Mouse (Mus musculus) midbrain, embryonic 16.5 days (tissue): ENCODE measurements around the gene Srd5a3. TPM values are rescaled to one million over a fixed set of nuclear protein-coding genes. Genes with fewer than 3 reads are reported as not detected.

Experiments
- ATAC-seq: fragments of 200-750 bp; cut with Nextera tagmentation; 2 replicates; pipeline ENCODE4 v1.8.0; 2017; ENCODE audit warnings: moderate TSS enrichment
- H3K27ac ChIP-seq: fragments of 300-500 bp; sonication (generic); 2 replicates; pipeline ENCODE4 v1.5.1; 2014; ENCODE audit warnings: mild to moderate bottlenecking, low read length, mixed read lengths
- H3K27me3 ChIP-seq: fragments of 300-500 bp; sonication (generic); 2 replicates; pipeline ENCODE4 v1.6.1; 2014; ENCODE audit warnings: low read depth, low read length, mixed read lengths; ENCODE audit not compliant: control insufficient read depth, insufficient read depth
- H3K36me3 ChIP-seq: fragments of 300-500 bp; sonication (generic); 2 replicates; pipeline ENCODE4 v1.6.1; 2014; ENCODE audit warnings: mild to moderate bottlenecking, low read length, moderate library complexity, mixed read lengths; ENCODE audit not compliant: control insufficient read depth, insufficient read depth
- H3K4me1 ChIP-seq: fragments of 300-500 bp; sonication (generic); 2 replicates; pipeline ENCODE4 v1.6.1; 2014; ENCODE audit warnings: mild to moderate bottlenecking, low read length, mixed read lengths; ENCODE audit not compliant: control insufficient read depth, insufficient read depth
- H3K4me2 ChIP-seq: fragments of 300-500 bp; sonication (generic); 2 replicates; pipeline ENCODE4 v1.6.1; 2014; ENCODE audit warnings: mild to moderate bottlenecking, low read length, mixed read lengths
- H3K4me3 ChIP-seq: fragments of 300-500 bp; sonication (generic); 2 replicates; pipeline ENCODE4 v1.5.1; 2014; ENCODE audit warnings: low read depth, mild to moderate bottlenecking, low read length, moderate library complexity, mixed read lengths
- H3K9ac ChIP-seq: fragments of 300-500 bp; sonication (generic); 2 replicates; pipeline ENCODE4 v1.6.1; 2014; ENCODE audit warnings: low read depth, low read length, mixed read lengths
- H3K9me3 ChIP-seq: fragments of 300-500 bp; sonication (generic); replicated peaks from 2 replicates; pipeline ENCODE4 v1.6.1; 2014; ENCODE audit warnings: mild to moderate bottlenecking, low read length, mixed read lengths; ENCODE audit not compliant: control insufficient read depth, poor library complexity, severe bottlenecking
- WGBS: fragments of 180-500 bp; shearing (Covaris S2); extraction: QIAGEN DNeasy Blood & Tissue Kit; methylation state at CpG from one replicate; pipeline ENCODE4 v1.1.7; 2014; 5-methylcytosine and 5-hydroxymethylcytosine counted together
- polyA plus RNA-seq: library from polyadenylated mRNA; unstranded; fragments of >200 nt; fragmentation: Nextera tagmentation; extraction: Ambion mirVana; gene quantifications from 2 replicates; pipeline ENCODE4 v1.2.1, GENCODE M21; 2015

Srd5a3 gene
- polyA plus RNA-seq, 1 experiment from 2014 or later: 17.3 TPM

- Histone ChIP-seq H3K9ac (no peak overlapping the region), H3K4me1 (peaks cover 5% of the 10 kb centered on the region; the same call in 1 of the 2 replicates), H3K4me2 (no peak overlapping the region), H3K27me3 (no peaks in the 10 kb centered on the region), H3K27ac (no peak overlapping the region), H3K36me3 (no peaks in the 10 kb centered on the region), H3K9me3 (no peaks in the 10 kb centered on the region), H3K4me3 (no peak overlapping the region)
- WGBS: 91% methylated on average over 6 of the region's 6 CpGs
- no peak for ATAC-seq
Measured at GRCm38 (mm10) chr5:76194377-76194945, 54.4 kb downstream of the Srd5a3 start.

DNA sequence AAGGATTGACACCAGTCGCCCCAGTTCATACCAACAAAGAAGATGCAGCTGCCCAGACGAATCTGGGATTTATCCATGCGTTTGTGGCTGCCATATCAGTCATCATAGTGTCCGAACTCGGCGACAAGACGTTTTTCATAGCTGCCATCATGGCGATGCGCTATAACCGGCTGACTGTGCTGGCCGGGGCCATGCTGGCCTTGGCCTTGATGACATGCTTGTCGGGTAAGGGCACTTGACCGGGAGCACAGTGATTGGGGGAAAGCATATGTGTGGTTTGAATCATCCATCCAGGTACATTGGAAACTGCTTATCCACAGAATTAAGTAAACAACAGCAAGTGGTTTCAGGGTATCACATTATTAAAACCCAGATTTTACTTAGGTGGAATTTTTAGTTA lies 59.3 kb downstream of the Srd5a3 start:
- Histone ChIP-seq H3K4me1 (no peaks in the 10 kb centered on the region), H3K4me2 (no peak overlapping the region), H3K9me3 (no peaks in the 10 kb centered on the region), H3K9ac (no peak overlapping the region), H3K4me3 (no peak overlapping the region), H3K27ac (no peak overlapping the region), H3K27me3 (no peaks in the 10 kb centered on the region), H3K36me3 (peaks cover 13% of the 10 kb centered on the region)
- 93% methylated on average over 13 of the region's 13 CpGs for WGBS
- no peak for ATAC-seq

DNA sequence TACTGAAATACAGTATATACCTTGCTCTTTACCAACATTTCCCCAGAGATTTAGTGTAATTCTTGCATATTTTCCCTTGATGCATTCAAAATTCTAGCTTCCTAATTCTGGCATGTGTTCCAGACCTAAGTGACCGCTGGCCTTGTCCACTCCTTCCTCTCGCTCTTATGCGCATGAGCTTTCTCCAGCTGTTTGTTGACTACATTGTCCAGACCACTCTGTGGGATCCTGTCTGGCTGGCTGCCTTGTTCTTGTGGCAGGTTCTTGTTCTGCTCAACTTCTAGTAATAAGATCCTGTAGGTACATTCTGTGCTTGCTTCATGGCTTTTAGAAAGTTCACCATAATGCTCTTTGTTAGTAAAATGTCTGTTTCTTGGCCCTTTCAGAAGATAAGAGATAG lies 63.1 kb downstream of the Srd5a3 start:
- peaks cover 25% of the 10 kb centered on the region for H3K36me3 ChIP-seq
- no peak overlapping the region for H3K4me2 ChIP-seq
- no peaks in the 10 kb centered on the region for H3K27me3 ChIP-seq
- 95% methylated on average over 3 of the region's 3 CpGs for WGBS
- no peak overlapping the region for H3K27ac ChIP-seq
- no peak overlapping the region for H3K9ac ChIP-seq
- H3K4me3 ChIP-seq: no peak overlapping the region
- no peaks in the 10 kb centered on the region for H3K9me3 ChIP-seq
- no peak for ATAC-seq
- no peaks in the 10 kb centered on the region for H3K4me1 ChIP-seq

Other genes starting within 250 kb of the Srd5a3 start
- gene Kdr, start 161.8 kb upstream of the Srd5a3 start, polyA plus RNA-seq: 22.7 and 26.4 TPM in 2 replicates
- gene Tmem165, start 43.6 kb downstream of the Srd5a3 start, polyA plus RNA-seq: 35.6 and 36.3 TPM in 2 replicates
- gene Clock, start 164.5 kb downstream of the Srd5a3 start, polyA plus RNA-seq: 13.4 and 15.1 TPM in 2 replicates
- not detected in 2 replicates for gene Pdcl2, start 190.9 kb downstream of the Srd5a3 start, polyA plus RNA-seq
- 0.35 TPM in 1 of 2 replicates, not detected in the other for gene Nmu, start 223.5 kb downstream of the Srd5a3 start, polyA plus RNA-seq